Mouse (Mus musculus): Measurements from ENCODE around the gene Lsamp. TPM values are rescaled to one million over a fixed set of nuclear protein-coding genes. Genes with fewer than 3 reads are reported as not detected.

The Lsamp gene
- polyA plus RNA-seq, 1 experiment from 2014 or later = 2.1 TPM

GRCm38 (mm10) chr16:41913346-41913745 lies 1929.2 kb downstream of the Lsamp start:
- 65% methylated on average over 4 of the region's 4 CpGs for WGBS
- Histone ChIP-seq H3K9me3 (ENCODE audit: control insufficient read depth, low read length) (no peaks in the 10 kb centered on the region), H3K4me1 (ENCODE audit: control insufficient read depth in 2 of 2, insufficient read depth in 2 of 2, low read length in 2 of 2) (no peaks in the 10 kb centered on the region)

DNA sequence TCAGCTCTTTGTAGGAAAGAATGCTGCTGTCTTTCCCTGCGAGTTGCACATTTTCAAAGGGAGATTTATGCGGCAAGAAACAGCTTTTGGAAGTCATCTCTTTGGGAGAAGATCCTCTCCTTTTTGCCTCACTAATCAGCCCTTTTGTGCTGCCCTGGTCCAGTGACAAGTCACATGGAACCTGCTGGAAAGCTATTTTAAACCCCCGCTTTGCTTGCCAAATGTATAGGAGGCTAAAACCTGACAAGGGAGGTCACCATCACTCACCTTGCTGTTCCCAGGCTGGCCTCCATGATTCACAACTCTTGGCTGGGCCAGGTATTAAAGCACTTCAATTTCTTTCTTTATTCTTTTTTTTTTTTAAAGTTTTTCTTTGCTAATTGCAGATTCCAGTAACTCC lies 1932.2 kb downstream of the Lsamp start:
- WGBS = 80% methylated on average over 3 of the region's 3 CpGs
- no peak overlapping the region for H3K4me2 ChIP-seq (ENCODE audit: low read length)
- no peaks in the 10 kb centered on the region for H3K36me3 ChIP-seq (ENCODE audit: control insufficient read depth, insufficient read depth, low read length)
- H3K9ac ChIP-seq (ENCODE audit: low read length) = no peak overlapping the region
- no peaks in the 10 kb centered on the region for H3K9me3 ChIP-seq (ENCODE audit: control insufficient read depth, low read length)
- H3K4me1 ChIP-seq (ENCODE audit: control insufficient read depth in 2 of 2, insufficient read depth in 2 of 2, low read length in 2 of 2) = no peaks in the 10 kb centered on the region
- no peak for ATAC-seq (ENCODE audit: insufficient number of reproducible peaks, insufficient read depth, low FRiP score, low read depth)
- no peak overlapping the region for H3K27ac ChIP-seq (replicated peaks in 1 of 2; ENCODE audit: control insufficient read depth in 1 of 2, insufficient read depth in 1 of 2, low read depth in 2 of 2, low read length in 2 of 2)
- H3K4me3 ChIP-seq (ENCODE audit: control insufficient read depth in 1 of 2, insufficient read depth in 1 of 2, low read depth in 1 of 2, low read length in 2 of 2) = no peak overlapping the region
- no peaks in the 10 kb centered on the region for H3K27me3 ChIP-seq (ENCODE audit: control insufficient read depth, insufficient read depth, low read length)

More at GRCm38 (mm10) chr16:41913346-41913745, 1929.2 kb downstream of the Lsamp start:
- H3K27ac ChIP-seq (replicated peaks in 1 of 2; ENCODE audit: control insufficient read depth in 1 of 2, insufficient read depth in 1 of 2, low read depth in 2 of 2, low read length in 2 of 2) = no peak overlapping the region
- ATAC-seq (ENCODE audit: insufficient number of reproducible peaks, insufficient read depth, low FRiP score, low read depth) = no peak
- no peak overlapping the region for H3K4me3 ChIP-seq (ENCODE audit: control insufficient read depth in 1 of 2, insufficient read depth in 1 of 2, low read depth in 1 of 2, low read length in 2 of 2)
- no peaks in the 10 kb centered on the region for H3K36me3 ChIP-seq (ENCODE audit: control insufficient read depth, insufficient read depth, low read length)
- H3K4me2 ChIP-seq (ENCODE audit: low read length) = no peak overlapping the region
- no peak overlapping the region for H3K9ac ChIP-seq (ENCODE audit: low read length)
- no peaks in the 10 kb centered on the region for H3K27me3 ChIP-seq (ENCODE audit: control insufficient read depth, insufficient read depth, low read length)

DNA sequence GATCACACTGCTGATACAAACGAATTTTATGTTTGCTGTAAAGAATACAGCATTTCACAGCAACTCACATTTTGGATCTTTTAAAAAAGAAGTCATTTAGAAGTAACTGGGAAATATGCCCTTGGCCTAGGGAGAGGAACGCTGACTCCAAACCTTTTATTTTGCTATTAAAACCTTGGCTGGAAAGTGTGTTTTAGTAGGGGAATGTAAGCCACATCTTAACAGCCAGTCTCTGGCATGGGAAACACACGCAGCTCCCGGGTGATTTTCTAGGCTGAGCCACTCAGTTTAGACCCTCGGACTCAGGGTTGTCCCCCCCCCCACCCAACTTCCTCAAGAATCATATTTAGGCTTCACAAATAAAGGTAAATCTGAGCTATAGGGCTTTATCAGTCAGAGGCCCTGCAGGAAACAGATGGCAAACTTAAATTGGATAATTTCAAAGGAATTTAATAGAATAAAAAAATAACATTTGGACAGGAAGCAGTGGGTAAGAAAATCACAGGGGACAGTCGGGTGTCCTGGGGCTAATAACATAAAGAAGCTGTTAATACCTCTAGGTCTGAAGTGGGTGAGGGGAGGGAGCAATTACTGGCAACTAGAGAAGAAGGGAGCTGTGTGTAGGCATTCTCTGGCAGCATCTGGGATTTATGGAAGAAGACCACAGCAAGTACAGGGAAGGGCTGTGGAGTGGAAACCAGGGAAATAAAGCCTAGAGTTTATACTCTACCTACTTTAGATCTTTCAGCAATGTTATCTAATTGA lies 1933.1 kb downstream of the Lsamp start:
- H3K27ac ChIP-seq (replicated peaks in 1 of 2; ENCODE audit: control insufficient read depth in 1 of 2, insufficient read depth in 1 of 2, low read depth in 2 of 2, low read length in 2 of 2) = no peak overlapping the region
- H3K9ac ChIP-seq (ENCODE audit: low read length) = no peak overlapping the region
- no peaks in the 10 kb centered on the region for H3K27me3 ChIP-seq (ENCODE audit: control insufficient read depth, insufficient read depth, low read length)
- 52% methylated on average over 6 of the region's 6 CpGs for WGBS
- H3K4me2 ChIP-seq (ENCODE audit: low read length) = no peak overlapping the region
- ATAC-seq (ENCODE audit: insufficient number of reproducible peaks, insufficient read depth, low FRiP score, low read depth) = no peak
- H3K36me3 ChIP-seq (ENCODE audit: control insufficient read depth, insufficient read depth, low read length) = no peaks in the 10 kb centered on the region
- no peaks in the 10 kb centered on the region for H3K4me1 ChIP-seq (ENCODE audit: control insufficient read depth in 2 of 2, insufficient read depth in 2 of 2, low read length in 2 of 2)
- no peak overlapping the region for H3K4me3 ChIP-seq (ENCODE audit: control insufficient read depth in 1 of 2, insufficient read depth in 1 of 2, low read depth in 1 of 2, low read length in 2 of 2)
- H3K9me3 ChIP-seq (ENCODE audit: control insufficient read depth, low read length) = no peaks in the 10 kb centered on the region

- H3K4me1 ChIP-seq (ENCODE audit: control insufficient read depth in 2 of 2, insufficient read depth in 2 of 2, low read length in 2 of 2) = no peaks in the 10 kb centered on the region
- H3K27me3 ChIP-seq (ENCODE audit: control insufficient read depth, insufficient read depth, low read length) = no peaks in the 10 kb centered on the region
- H3K4me2 ChIP-seq (ENCODE audit: low read length) = no peak overlapping the region
- ATAC-seq (ENCODE audit: insufficient number of reproducible peaks, insufficient read depth, low FRiP score, low read depth) = no peak
- H3K4me3 ChIP-seq (ENCODE audit: control insufficient read depth in 1 of 2, insufficient read depth in 1 of 2, low read depth in 1 of 2, low read length in 2 of 2) = no peak overlapping the region
- H3K27ac ChIP-seq (replicated peaks in 1 of 2; ENCODE audit: control insufficient read depth in 1 of 2, insufficient read depth in 1 of 2, low read depth in 2 of 2, low read length in 2 of 2) = no peak overlapping the region
- WGBS = 87% methylated on average over 4 of the region's 4 CpGs
- H3K9ac ChIP-seq (ENCODE audit: low read length) = no peak overlapping the region
- no peaks in the 10 kb centered on the region for H3K9me3 ChIP-seq (ENCODE audit: control insufficient read depth, low read length)
- H3K36me3 ChIP-seq (ENCODE audit: control insufficient read depth, insufficient read depth, low read length) = no peaks in the 10 kb centered on the region
These were observed 1945.4 kb downstream of the Lsamp start for GRCm38 (mm10) chr16:41929546-41929945.

DNA sequence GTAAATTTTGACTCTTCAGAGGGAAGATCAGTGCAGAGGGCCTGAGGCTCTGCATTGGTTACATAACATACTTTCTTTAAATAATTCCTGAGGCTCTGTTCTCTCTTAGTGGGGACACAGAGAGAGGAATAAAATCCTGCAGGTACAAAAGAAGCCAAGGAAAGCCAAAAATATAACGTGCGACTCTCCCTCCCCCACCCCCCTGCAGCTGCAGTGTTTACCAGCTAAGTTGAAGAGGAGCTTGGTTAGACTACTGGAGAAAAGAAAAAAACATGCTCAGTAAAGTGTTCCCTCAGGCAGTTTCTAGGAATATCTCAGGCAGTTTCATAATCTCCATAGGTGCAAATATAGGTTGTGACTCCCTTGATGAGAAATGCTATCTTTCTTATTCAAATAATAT lies 1951.5 kb downstream of the Lsamp start:
- H3K9me3 ChIP-seq (ENCODE audit: control insufficient read depth, low read length) = no peaks in the 10 kb centered on the region
- H3K27me3 ChIP-seq (ENCODE audit: control insufficient read depth, insufficient read depth, low read length) = no peaks in the 10 kb centered on the region
- no peaks in the 10 kb centered on the region for H3K4me1 ChIP-seq (ENCODE audit: control insufficient read depth in 2 of 2, insufficient read depth in 2 of 2, low read length in 2 of 2)
- no peak overlapping the region for H3K4me3 ChIP-seq (ENCODE audit: control insufficient read depth in 1 of 2, insufficient read depth in 1 of 2, low read depth in 1 of 2, low read length in 2 of 2)
- WGBS = 60% methylated on average over 2 of the region's 2 CpGs
- no peaks in the 10 kb centered on the region for H3K36me3 ChIP-seq (ENCODE audit: control insufficient read depth, insufficient read depth, low read length)
- ATAC-seq (ENCODE audit: insufficient number of reproducible peaks, insufficient read depth, low FRiP score, low read depth) = no peak
- H3K27ac ChIP-seq (replicated peaks in 1 of 2; ENCODE audit: control insufficient read depth in 1 of 2, insufficient read depth in 1 of 2, low read depth in 2 of 2, low read length in 2 of 2) = no peak overlapping the region
- H3K4me2 ChIP-seq (ENCODE audit: low read length) = no peak overlapping the region
- no peak overlapping the region for H3K9ac ChIP-seq (ENCODE audit: low read length)

GRCm38 (mm10) chr16:41936908-41937595 lies 1952.9 kb downstream of the Lsamp start:
- Histone ChIP-seq H3K36me3 (ENCODE audit: control insufficient read depth, insufficient read depth, low read length) (no peaks in the 10 kb centered on the region), H3K4me1 (ENCODE audit: control insufficient read depth in 2 of 2, insufficient read depth in 2 of 2, low read length in 2 of 2) (no peaks in the 10 kb centered on the region), H3K9ac (ENCODE audit: low read length) (no peak overlapping the region), H3K27me3 (ENCODE audit: control insufficient read depth, insufficient read depth, low read length) (no peaks in the 10 kb centered on the region), H3K4me2 (ENCODE audit: low read length) (no peak overlapping the region), H3K9me3 (ENCODE audit: control insufficient read depth, low read length) (no peaks in the 10 kb centered on the region), H3K4me3 (ENCODE audit: control insufficient read depth in 1 of 2, insufficient read depth in 1 of 2, low read depth in 1 of 2, low read length in 2 of 2) (no peak overlapping the region), H3K27ac (replicated peaks in 1 of 2; ENCODE audit: control insufficient read depth in 1 of 2, insufficient read depth in 1 of 2, low read depth in 2 of 2, low read length in 2 of 2) (no peak overlapping the region)
- no peak for ATAC-seq (ENCODE audit: insufficient number of reproducible peaks, insufficient read depth, low FRiP score, low read depth)
- 80% methylated on average over 3 of the region's 3 CpGs for WGBS

DNA sequence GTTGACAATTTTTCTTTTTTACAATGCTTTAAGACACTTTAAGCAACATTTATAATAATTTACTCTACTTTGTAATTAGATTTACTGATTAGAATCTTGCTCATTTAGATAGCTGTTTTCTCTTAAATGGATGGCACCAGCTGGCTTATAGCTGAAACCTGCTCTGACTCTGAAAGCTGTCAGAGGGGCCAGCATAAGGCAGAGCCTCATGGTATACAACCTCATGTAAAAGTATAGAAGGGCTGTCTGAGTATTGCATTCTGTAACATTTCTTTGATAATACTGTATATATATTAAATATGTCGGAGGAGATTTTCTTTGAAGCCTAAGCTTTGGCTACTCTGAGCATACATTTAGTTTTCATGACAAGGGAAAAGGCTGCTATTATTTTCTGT lies 1953.4 kb downstream of the Lsamp start:
- Histone ChIP-seq H3K4me1 (ENCODE audit: control insufficient read depth in 2 of 2, insufficient read depth in 2 of 2, low read length in 2 of 2) (no peaks in the 10 kb centered on the region), H3K9me3 (ENCODE audit: control insufficient read depth, low read length) (no peaks in the 10 kb centered on the region), H3K27me3 (ENCODE audit: control insufficient read depth, insufficient read depth, low read length) (no peaks in the 10 kb centered on the region), H3K9ac (ENCODE audit: low read length) (no peak overlapping the region), H3K4me2 (ENCODE audit: low read length) (no peak overlapping the region), H3K36me3 (ENCODE audit: control insufficient read depth, insufficient read depth, low read length) (no peaks in the 10 kb centered on the region), H3K4me3 (ENCODE audit: control insufficient read depth in 1 of 2, insufficient read depth in 1 of 2, low read depth in 1 of 2, low read length in 2 of 2) (no peak overlapping the region), H3K27ac (replicated peaks in 1 of 2; ENCODE audit: control insufficient read depth in 1 of 2, insufficient read depth in 1 of 2, low read depth in 2 of 2, low read length in 2 of 2) (no peak overlapping the region)
- no peak for ATAC-seq (ENCODE audit: insufficient number of reproducible peaks, insufficient read depth, low FRiP score, low read depth)
- WGBS = 92% methylated on average over 1 of the region's 1 CpGs

All from heart, embryonic 14.5 days (tissue).